Mouse (Mus musculus) fat pad, adult 2 months (tissue): ENCODE data around the gene Cutal.

Experiments used
- DNase-seq: peaks from one replicate; pipeline ENCODE4 v3.0.0-alpha.2; 2011; ENCODE audit warnings: low read depth, low spot score; ENCODE audit errors: extremely low read depth

Cutal gene

GRCm38 (mm10) chr2:34914069-34914822 is 40.0 kb downstream of the Cutal start:
- no peak for DNase-seq

- no peak for DNase-seq
Measured at GRCm38 (mm10) chr2:34914823-34915082, 40.6 kb downstream of the Cutal start.

- no peak for DNase-seq
Measured at GRCm38 (mm10) chr2:34915103-34915502, 40.9 kb downstream of the Cutal start.

GRCm38 (mm10) chr2:34920144-34920543 is 45.9 kb downstream of the Cutal start:
- no peak for DNase-seq

- DNase-seq = no peak
Measured at GRCm38 (mm10) chr2:34922729-34923128, 48.5 kb downstream of the Cutal start.

GRCm38 (mm10) chr2:34927320-34927719 is 53.1 kb downstream of the Cutal start:
- DNase-seq = no peak

GRCm38 (mm10) chr2:34937460-34937859 is 63.3 kb downstream of the Cutal start:
- peak; percentile 67 for DNase-seq

GRCm38 (mm10) chr2:34938269-34939208 is 64.3 kb downstream of the Cutal start:
- no peak for DNase-seq

- no peak for DNase-seq
Measured at GRCm38 (mm10) chr2:34940246-34940645, 66.0 kb downstream of the Cutal start.

GRCm38 (mm10) chr2:34941061-34941675 is 67.0 kb downstream of the Cutal start:
- no peak for DNase-seq
